Mouse (Mus musculus) heart, adult 8-10 months (tissue): ENCODE measurements at regions not wholly inside any gene's neighbourhood (a gene's known extent, or its start where the extent isn't known, plus 50 kb on each side); places are given as distances from the start of the nearest gene placed in this dataset.

ENCODE experiments used
- DNase-seq: peaks from one replicate; pipeline ENCODE4 v3.0.0; 2022; ENCODE audit warnings: low spot score

GRCm38 (mm10) chr3:41857446-41857845, 115.0 kb downstream of the D3Ertd751e start:
- no peak for DNase-seq

- no peak for DNase-seq
These were observed 120.3 kb downstream of the D3Ertd751e start for GRCm38 (mm10) chr3:41862674-41863073.

- DNase-seq: no peak
These were observed 166.5 kb downstream of the D3Ertd751e start for GRCm38 (mm10) chr3:41908952-41909351.

- DNase-seq: no peak
These were observed 170.8 kb downstream of the D3Ertd751e start for GRCm38 (mm10) chr3:41913190-41913589.

- no peak for DNase-seq
These were observed 197.4 kb downstream of the D3Ertd751e start for GRCm38 (mm10) chr3:41939843-41940242.

- no peak for DNase-seq
These were observed 200.6 kb downstream of the D3Ertd751e start for GRCm38 (mm10) chr3:41942964-41943363.

- no peak for DNase-seq
These were observed 207.0 kb downstream of the D3Ertd751e start for GRCm38 (mm10) chr3:41949404-41949803.

GRCm38 (mm10) chr3:41957385-41957784, 215.0 kb downstream of the D3Ertd751e start:
- no peak for DNase-seq

GRCm38 (mm10) chr3:41960209-41960608, 217.8 kb downstream of the D3Ertd751e start:
- no peak for DNase-seq

- no peak for DNase-seq
These were observed 220.5 kb downstream of the D3Ertd751e start for GRCm38 (mm10) chr3:41962923-41963322.

GRCm38 (mm10) chr3:42006672-42007265, 264.4 kb downstream of the D3Ertd751e start:
- DNase-seq: no peak

- DNase-seq: no peak
These were observed 280.8 kb downstream of the D3Ertd751e start for GRCm38 (mm10) chr3:42023187-42023586.

GRCm38 (mm10) chr3:42039632-42040031, 297.2 kb downstream of the D3Ertd751e start:
- DNase-seq: no peak

GRCm38 (mm10) chr3:42040270-42040812, 297.9 kb downstream of the D3Ertd751e start:
- no peak for DNase-seq

GRCm38 (mm10) chr3:42040959-42041358, 298.5 kb downstream of the D3Ertd751e start:
- DNase-seq: no peak

GRCm38 (mm10) chr3:42057286-42057868, 315.0 kb downstream of the D3Ertd751e start:
- no peak for DNase-seq

GRCm38 (mm10) chr3:42065093-42065935, 322.9 kb downstream of the D3Ertd751e start:
- no peak for DNase-seq

GRCm38 (mm10) chr3:42065962-42066361, 323.6 kb downstream of the D3Ertd751e start:
- DNase-seq: no peak

GRCm38 (mm10) chr3:42067036-42067435, 324.6 kb downstream of the D3Ertd751e start:
- DNase-seq: no peak

GRCm38 (mm10) chr3:42074532-42075287, 332.3 kb downstream of the D3Ertd751e start:
- DNase-seq: no peak

GRCm38 (mm10) chr3:42110976-42111847, 368.8 kb downstream of the D3Ertd751e start:
- peak; percentile 2 for DNase-seq
